Mouse (Mus musculus) adrenal gland, adult 2 months (tissue): ENCODE data around the gene Gon7. TPM values are rescaled to one million over a fixed set of nuclear protein-coding genes. Genes with fewer than 3 reads are reported as not detected.

ENCODE experiments used
- DNase-seq: peaks from one replicate; pipeline ENCODE4 v3.0.0; 2021
- polyA plus RNA-seq: library from polyadenylated mRNA; depleted of rRNA; stranded (reverse); fragments of >200 nt; gene quantifications from 2 replicates; pipeline ENCODE4 v1.2.3, GENCODE M21; 2012
- total RNA-seq, 2 experiments: library from RNA; stranded (reverse); gene quantifications; 2 replicates each; pipeline ENCODE4 v1.2.3; 2021

Gon7 gene
- total and polyA plus RNA-seq, 3 experiments = 8.7 to 11.7 (median 11.6) TPM

- DNase-seq = peak; percentile 22
Observed at GRCm38 (mm10) chr12:102743036-102743588, 14.5 kb downstream of the Gon7 start.

GRCm38 (mm10) chr12:102742056-102742455 lies 15.5 kb downstream of the Gon7 start:
- no peak for DNase-seq

GRCm38 (mm10) chr12:102740285-102740684 lies 17.3 kb downstream of the Gon7 start:
- no peak for DNase-seq

- no peak for DNase-seq
Observed at GRCm38 (mm10) chr12:102739096-102739495, 18.5 kb downstream of the Gon7 start.

GRCm38 (mm10) chr12:102733381-102733780 lies 24.2 kb downstream of the Gon7 start:
- peak; percentile 64 for DNase-seq

- DNase-seq = peak; percentile 73
Observed at GRCm38 (mm10) chr12:102730798-102731619, 26.6 kb downstream of the Gon7 start.

GRCm38 (mm10) chr12:102729855-102730797 lies 27.5 kb downstream of the Gon7 start:
- DNase-seq = peak; percentile 46

- DNase-seq = peak; percentile 85
Observed at GRCm38 (mm10) chr12:102725761-102726175, 31.8 kb downstream of the Gon7 start.

GRCm38 (mm10) chr12:102725146-102725545 lies 32.5 kb downstream of the Gon7 start:
- DNase-seq = no peak

- DNase-seq = no peak
Observed at GRCm38 (mm10) chr12:102723861-102724260, 33.7 kb downstream of the Gon7 start.

- no peak for DNase-seq
Observed at GRCm38 (mm10) chr12:102722966-102723365, 34.6 kb downstream of the Gon7 start.

- DNase-seq = no peak
Observed at GRCm38 (mm10) chr12:102722451-102722850, 35.2 kb downstream of the Gon7 start.

GRCm38 (mm10) chr12:102719552-102720315 lies 37.9 kb downstream of the Gon7 start:
- no peak for DNase-seq

- no peak for DNase-seq
Observed at GRCm38 (mm10) chr12:102714654-102715395, 42.8 kb downstream of the Gon7 start.

GRCm38 (mm10) chr12:102714116-102714515 lies 43.5 kb downstream of the Gon7 start:
- no peak for DNase-seq

GRCm38 (mm10) chr12:102713153-102713865 lies 44.3 kb downstream of the Gon7 start:
- no peak for DNase-seq

GRCm38 (mm10) chr12:102710851-102711375 lies 46.7 kb downstream of the Gon7 start:
- DNase-seq = no peak

GRCm38 (mm10) chr12:102709896-102710295 lies 47.7 kb downstream of the Gon7 start:
- no peak for DNase-seq

- DNase-seq = peak; percentile 84
Observed at GRCm38 (mm10) chr12:102708220-102708619, 49.4 kb downstream of the Gon7 start.
